Mouse (Mus musculus) brain, embryonic 14.5 days (tissue): ENCODE measurements at regions not wholly inside any gene's neighbourhood (a gene's known extent, or its start where the extent isn't known, plus 50 kb on each side); places are given as distances from the start of the nearest gene placed in this dataset.

Experiments used
- DNase-seq: peaks from one replicate; pipeline ENCODE4 v3.0.0-alpha.2; 2011; ENCODE audit warnings: low read depth
- CTCF ChIP-seq: fragments of 200-500 bp; IDR thresholded peaks from 2 replicates; pipeline ENCODE4 v1.5.1; 2012; ENCODE audit warnings: inconsistent platforms, mild to moderate bottlenecking, moderate library complexity, borderline replicate concordance; ENCODE audit not compliant: insufficient read depth, insufficient read length; ENCODE audit errors: extremely low read depth
- POLR2A ChIP-seq: fragments of 200-500 bp; IDR thresholded peaks from 2 replicates; pipeline ENCODE4 v1.6.1; 2012; ENCODE audit warnings: mild to moderate bottlenecking, inconsistent platforms, borderline replicate concordance; ENCODE audit not compliant: poor library complexity, insufficient read depth, insufficient read length, severe bottlenecking; ENCODE audit errors: extremely low read depth

DNA sequence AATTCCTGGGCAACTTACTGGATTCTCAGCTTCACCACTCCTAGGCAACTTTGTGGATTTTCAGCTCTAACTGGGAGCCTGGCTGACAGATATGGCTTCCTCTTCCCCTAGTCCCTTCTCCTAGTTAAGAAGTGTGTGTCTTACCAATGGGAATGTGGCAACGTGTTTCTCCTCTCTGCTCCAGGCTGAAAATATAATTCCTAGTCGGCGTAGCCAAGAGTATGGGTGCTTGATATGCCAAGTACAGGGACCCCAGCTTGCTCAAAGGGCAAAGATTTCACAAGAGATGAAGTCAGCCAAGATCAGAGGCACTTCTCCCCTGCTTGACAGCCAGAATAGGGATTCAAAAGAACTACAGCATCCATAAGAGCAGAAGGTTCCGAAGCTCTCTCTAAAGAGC lies 196.6 kb downstream of the Mreg start:
- TF ChIP-seq POLR2A, result no peak
- TF ChIP-seq CTCF, result no peak
- no peak for DNase-seq

DNA sequence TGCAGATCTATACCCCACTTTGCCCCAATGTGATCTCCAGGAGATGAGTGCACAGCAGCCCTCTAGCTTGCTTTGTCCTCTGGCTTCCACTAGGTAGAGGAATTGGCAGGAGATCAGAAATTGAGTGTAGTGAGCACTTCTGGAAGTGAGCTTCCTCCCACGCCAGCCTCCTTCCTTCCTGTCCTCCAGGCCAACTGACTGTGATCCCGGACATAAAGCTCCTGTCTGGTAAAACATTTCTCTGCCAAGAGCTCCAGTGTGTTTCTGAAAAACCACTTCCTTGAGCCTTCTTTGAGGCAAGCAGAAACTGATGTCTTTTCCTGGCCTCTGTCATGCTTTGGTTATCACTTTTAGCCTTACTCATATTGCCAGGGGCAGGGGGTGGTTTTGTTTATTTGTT lies 197.5 kb downstream of the Mreg start:
- no peak for DNase-seq

DNA sequence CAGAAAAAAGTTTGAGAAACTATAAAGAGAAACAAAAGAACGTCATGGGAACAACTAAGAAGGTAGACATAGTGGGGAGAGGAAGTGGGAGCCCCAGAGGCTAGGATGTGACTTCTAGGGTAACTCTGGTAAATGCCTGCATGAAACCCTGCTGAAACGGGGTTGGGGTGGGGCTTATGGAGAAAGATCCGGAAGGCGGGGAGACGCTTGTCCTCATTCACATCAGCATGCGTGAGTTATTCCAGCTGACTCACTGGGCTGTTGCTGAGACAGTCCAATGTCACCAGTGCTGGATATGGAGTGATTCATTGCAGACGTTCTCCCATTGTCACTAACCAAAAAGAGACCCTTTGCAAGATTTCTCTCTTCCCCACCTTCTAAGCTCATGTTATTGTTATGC lies 198.2 kb downstream of the Mreg start:
- no peak for DNase-seq
- TF ChIP-seq POLR2A (no peak), CTCF (no peak)

More for the DNA sequence above, 197.5 kb downstream of the Mreg start:
- no peak for TF ChIP-seq POLR2A
- no peak for TF ChIP-seq CTCF

DNA sequence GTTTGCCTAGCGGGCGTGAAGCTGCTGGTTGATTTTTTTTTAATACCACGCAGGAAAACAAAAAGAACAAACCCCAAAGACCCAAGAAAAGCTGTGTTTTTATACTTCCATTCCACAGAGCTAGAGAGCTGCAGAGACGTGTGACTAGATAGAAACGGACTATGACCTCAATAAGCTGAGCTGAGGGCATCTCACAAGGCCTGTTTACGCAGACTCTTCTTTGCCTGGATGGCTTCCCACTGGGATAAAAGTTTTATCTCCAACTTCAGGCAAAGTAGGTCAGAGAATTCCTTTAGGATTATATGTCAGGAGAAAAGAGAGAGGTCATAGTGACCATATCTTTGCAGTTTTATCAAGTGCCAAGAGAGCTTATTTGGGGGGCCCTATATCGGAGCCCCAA lies 199.4 kb downstream of the Mreg start:
- DNase-seq, result no peak
- TF ChIP-seq POLR2A (no peak), CTCF (no peak)

DNA sequence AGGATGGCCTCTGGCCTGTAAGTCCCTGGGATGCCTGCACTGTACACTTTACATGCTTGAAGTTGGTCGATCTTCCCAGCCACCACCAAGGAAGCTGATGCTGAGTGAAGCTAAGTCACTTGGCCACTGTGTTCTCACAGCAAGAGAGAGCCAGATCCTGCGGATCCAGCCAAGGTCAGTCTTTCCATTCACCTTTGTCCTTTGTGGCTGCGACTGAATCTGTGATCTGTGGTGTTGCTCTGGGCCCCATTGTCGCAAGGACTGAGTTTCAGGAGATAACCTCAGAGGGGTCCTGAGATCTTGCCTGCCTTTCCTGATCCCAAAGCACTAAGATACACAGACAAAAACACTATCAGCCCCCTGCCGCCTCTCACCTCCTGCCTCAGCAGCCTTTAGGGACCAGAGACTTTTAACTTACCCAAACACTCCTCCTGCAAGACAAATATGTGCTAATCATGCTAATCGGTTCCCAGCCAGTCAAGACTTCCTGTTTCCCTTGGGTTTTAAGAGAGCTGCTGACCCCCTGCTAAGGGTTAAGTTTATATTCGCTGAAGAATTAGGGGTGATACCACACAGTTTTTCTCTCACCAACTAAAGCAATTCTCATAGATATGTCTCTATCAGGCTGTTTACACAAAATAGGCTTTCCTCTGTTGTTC lies 202.7 kb downstream of the Mreg start:
- no peak for DNase-seq

DNA sequence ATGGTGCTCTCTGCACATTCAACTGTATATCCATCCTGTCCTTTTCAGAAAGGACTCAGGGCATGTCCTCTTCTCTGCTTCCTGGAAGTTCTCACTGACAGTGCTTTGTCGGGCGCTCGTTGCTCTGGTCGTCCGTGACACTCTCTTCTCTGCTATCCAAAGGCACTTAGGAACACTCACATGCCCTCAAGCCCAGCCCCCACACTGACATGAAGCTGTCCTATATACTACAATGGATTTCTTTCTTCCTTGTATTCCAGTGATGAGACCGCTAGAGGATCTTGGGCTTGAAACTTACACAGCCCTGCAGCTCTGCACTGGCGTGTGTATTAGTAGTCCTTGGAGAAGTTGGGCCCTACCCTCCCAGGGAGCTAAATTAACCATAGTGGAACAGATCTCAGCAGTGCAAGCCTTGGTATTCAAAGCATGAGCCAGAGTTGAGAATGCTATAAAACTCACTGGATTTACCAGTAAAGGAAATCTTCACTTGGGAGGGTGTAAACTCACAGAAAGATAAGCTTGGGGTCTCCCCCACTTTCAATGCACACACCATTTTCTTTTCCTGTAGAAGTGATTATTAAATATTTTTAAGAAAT lies 205.3 kb downstream of the Mreg start:
- TF ChIP-seq CTCF (no peak), POLR2A (no peak)
- no peak for DNase-seq

More for the DNA sequence above, 202.7 kb downstream of the Mreg start:
- TF ChIP-seq CTCF (no peak), POLR2A (no peak)

DNA sequence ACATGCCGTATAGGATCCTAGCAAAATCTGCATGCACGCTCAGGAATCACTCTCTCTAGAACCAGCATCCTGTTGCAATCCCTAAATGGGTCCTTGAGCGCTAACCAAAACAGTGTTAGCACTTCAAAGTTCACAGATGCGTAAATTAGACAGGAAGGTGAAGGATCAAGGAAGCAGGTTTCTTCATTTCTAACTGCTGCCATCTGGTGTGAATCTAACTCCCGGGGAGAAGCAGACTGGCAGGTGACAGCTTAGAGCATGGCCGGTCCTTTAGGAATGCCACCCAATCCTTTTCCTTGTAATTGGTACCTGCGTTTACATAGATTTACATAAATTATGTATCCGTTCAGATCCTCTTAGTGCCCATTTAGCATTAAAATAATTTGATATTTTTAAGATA lies 206.2 kb downstream of the Mreg start:
- DNase-seq, result peak; percentile 70
- no peak for TF ChIP-seq POLR2A
- TF ChIP-seq CTCF, result no peak

DNA sequence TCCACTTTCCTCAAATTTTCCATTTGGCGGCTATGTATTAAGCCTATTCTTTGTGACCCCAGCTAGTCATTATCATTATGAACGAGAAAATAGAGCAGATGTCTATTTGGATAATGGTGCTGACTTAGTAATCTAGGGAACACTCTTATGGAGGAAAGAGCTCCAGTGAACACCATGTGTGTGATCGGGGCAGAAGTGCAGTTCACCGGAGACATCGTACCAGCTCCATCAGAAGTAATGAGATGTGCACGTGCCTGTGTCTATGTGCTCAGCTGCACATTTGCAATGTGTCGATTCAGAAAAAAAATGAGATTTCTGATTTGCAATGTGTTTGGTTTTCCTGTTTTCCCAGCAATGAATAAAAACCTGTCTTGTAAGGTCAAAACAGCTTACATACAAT lies 206.6 kb downstream of the Mreg start:
- DNase-seq, result peak; percentile 49
- TF ChIP-seq CTCF (no peak), POLR2A (no peak)

DNA sequence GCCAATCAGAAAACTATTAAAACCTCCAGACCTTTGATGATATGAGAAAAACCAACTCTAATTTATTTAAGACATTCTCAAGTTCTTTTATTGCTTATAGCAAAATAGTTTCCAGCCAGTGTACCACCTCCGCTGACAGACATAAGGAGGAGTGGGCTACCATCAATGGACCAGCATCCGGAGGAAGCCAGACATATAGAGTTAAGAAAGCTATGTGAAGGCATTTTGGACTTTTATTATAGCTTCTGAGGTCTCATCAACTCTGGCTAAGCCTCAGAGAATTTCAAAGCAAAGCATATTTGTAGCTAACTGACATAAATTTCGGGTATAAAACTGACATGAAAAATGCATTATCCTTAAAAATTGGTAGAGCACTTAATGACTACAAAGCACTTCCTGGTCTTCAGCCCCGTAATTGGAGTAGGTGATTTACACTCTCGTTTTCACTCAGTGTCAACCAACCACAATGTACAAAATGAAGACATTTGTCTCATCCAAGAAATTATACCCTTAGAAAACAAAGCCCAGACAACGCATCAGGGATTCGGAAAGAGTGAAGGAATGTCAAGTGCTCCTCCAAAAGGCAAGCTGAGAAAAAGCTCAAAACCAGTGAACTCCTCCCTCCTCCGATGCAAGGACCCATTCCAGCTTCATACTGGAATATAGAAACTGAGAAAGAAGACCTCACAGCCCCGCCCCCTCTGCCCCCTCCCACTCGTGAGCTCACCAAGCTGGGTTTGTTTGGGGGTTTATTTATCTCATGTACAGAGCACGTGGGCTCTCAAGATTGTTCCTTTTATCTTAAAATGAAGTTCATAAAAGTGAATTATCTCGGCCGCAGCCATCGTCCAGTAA lies 208.5 kb downstream of the Mreg start:
- no peak for DNase-seq
- no peak for TF ChIP-seq POLR2A
- TF ChIP-seq CTCF, result no peak

DNA sequence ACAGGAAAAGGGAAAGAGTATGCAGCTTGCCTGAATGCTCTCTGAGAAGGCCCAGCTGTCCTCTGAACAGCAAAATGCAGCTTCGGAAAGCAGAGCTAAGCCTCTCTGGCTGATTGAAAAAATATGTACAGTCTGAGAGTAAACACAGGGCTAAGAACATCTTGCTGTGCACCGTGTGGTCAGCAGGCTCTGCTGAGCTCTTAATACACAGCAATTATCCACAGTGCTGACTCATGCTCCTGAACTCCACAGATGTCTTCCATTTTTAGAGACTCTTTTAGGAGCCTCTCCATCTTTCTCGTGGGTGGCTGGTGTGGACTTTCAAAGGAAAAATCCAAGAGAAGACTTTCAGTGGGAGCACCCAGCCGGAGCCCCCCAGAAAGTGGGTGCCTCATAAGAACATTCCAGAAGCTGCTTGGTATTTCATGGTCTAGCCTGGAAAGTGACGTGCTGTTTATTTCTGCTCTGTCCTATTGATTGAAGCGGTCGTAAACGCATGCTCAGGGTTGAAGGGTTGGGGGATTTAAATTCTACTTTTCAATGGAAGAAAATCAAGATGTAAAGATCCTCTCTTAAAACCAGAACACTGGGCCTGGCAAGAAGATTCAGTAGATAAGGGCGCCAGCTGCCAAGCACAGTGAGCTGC lies 209.5 kb downstream of the Mreg start:
- peak; percentile 44 for DNase-seq
- TF ChIP-seq POLR2A, result no peak
- TF ChIP-seq CTCF, result no peak

DNA sequence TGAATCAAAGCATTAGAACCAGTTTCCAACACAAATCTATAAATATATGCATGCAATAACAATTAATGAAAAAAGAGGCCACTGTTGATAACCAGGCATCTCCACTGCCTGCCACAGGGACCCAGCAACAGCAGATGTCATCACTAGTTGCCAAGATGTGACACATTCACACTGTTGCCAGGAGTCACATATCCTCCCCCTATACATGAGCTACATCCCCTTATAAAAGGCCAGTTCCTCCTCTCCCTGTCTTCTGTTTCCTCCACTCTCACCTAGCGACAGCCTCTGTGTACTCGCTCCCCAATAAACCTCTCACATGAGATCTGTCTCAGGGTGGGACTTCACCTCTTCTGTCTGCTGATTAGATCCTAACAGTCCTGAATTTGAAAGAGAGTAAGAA lies 211.4 kb downstream of the Mreg start:
- TF ChIP-seq CTCF (no peak), POLR2A (no peak)

DNA sequence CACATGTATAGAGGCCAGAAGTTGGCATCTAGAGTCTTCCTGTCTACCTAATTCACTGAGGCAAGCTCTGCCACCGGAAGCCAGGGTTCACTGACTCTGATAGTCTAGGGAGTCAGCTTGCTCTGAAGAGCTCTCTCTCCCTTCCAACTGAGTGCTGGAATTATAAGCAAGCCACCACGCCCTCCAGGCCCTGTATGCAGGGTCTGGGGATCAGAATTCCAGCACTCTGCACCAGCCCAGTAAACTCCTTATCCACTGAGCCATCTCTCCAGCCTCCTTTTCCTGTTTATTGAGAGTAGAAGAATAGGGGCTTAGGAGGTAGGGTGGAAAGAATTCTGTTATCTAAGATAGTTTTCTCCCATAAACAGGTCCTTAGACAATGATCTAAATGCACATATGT lies 215.3 kb downstream of the Mreg start:
- no peak for TF ChIP-seq CTCF
- no peak for TF ChIP-seq POLR2A
- no peak for DNase-seq

More for the DNA sequence above, 211.4 kb downstream of the Mreg start:
- no peak for DNase-seq
